Mouse (Mus musculus) neural tube, embryonic 11.5 days (tissue): ENCODE results near the gene Sept9. TPM values are rescaled to one million over a fixed set of nuclear protein-coding genes. Genes with fewer than 3 reads are reported as not detected.

Source experiments
- ATAC-seq: fragments of 200-750 bp; cut with Nextera tagmentation; 2 replicates; pipeline ENCODE4 v1.8.0; 2017; ENCODE audit warnings: moderate number of reproducible peaks, mild to moderate bottlenecking, moderate TSS enrichment, moderate library complexity; ENCODE audit not compliant: insufficient read depth, low FRiP score, low TSS enrichment
- DNase-seq: peaks from one replicate; pipeline ENCODE4 v3.0.0-alpha.2; 2015; ENCODE audit warnings: low spot score
- H3K27ac ChIP-seq: fragments of 300-500 bp; sonication (generic); 2 replicates; pipeline ENCODE4 v1.5.1; 2014; ENCODE audit warnings: low read depth, mild to moderate bottlenecking, low read length
- H3K27me3 ChIP-seq: fragments of 300-500 bp; sonication (generic); 2 replicates; pipeline ENCODE4 v1.6.1; 2014; ENCODE audit warnings: mild to moderate bottlenecking, low read length, mixed read lengths; ENCODE audit not compliant: control insufficient read depth, insufficient read depth
- H3K36me3 ChIP-seq: fragments of 300-500 bp; sonication (generic); 2 replicates; pipeline ENCODE4 v1.6.1; 2014; ENCODE audit warnings: mild to moderate bottlenecking, low read length, moderate library complexity, mixed read lengths; ENCODE audit not compliant: control insufficient read depth, insufficient read depth
- H3K4me1 ChIP-seq: fragments of 300-500 bp; sonication (generic); 2 replicates; pipeline ENCODE4 v1.6.1; 2014; ENCODE audit warnings: low read length, mixed read lengths; ENCODE audit not compliant: control insufficient read depth, insufficient read depth
- H3K4me2 ChIP-seq: fragments of 300-500 bp; sonication (generic); 2 replicates; pipeline ENCODE4 v1.6.1; 2014; ENCODE audit warnings: low read depth, mild to moderate bottlenecking, moderate library complexity
- H3K4me3 ChIP-seq: fragments of 300-500 bp; sonication (generic); 2 replicates; pipeline ENCODE4 v1.5.1; 2014; ENCODE audit warnings: low read depth, low read length
- H3K9ac ChIP-seq: fragments of 300-500 bp; sonication (generic); 2 replicates; pipeline ENCODE4 v1.6.1; 2014; ENCODE audit warnings: mild to moderate bottlenecking, low read length
- H3K9me3 ChIP-seq: fragments of 300-500 bp; sonication (generic); 2 replicates; pipeline ENCODE4 v1.6.1; 2016; ENCODE audit warnings: low read length; ENCODE audit not compliant: control insufficient read depth
- WGBS: fragments of 180-500 bp; shearing (Covaris S2); extraction: QIAGEN DNeasy Blood & Tissue Kit; methylation state at CpG from one replicate; pipeline ENCODE4 v1.1.7; 2014; 5-methylcytosine and 5-hydroxymethylcytosine counted together
- polyA plus RNA-seq: library from polyadenylated mRNA; unstranded; fragments of >200 nt; fragmentation: Nextera tagmentation; extraction: Ambion mirVana; gene quantifications from 2 replicates; pipeline ENCODE4 v1.2.1, GENCODE M21; 2014

The Sept9 gene
- polyA plus RNA-seq, 1 experiment from 2014 or later, result 183 TPM

GRCm38 (mm10) chr11:117201846-117202245 is 2.4 kb downstream of the Sept9 start:
- H3K27me3 ChIP-seq, result peaks cover 28% of the 10 kb centered on the region
- no peak overlapping the region for H3K4me2 ChIP-seq
- DNase-seq, result no peak
- H3K36me3 ChIP-seq, result no peaks in the 10 kb centered on the region
- no peak for ATAC-seq
- H3K4me3 ChIP-seq, result no peak overlapping the region
- WGBS, result 88% methylated on average over 12 of the region's 12 CpGs
- H3K4me1 ChIP-seq, result peaks cover 8% of the 10 kb centered on the region
- no peak overlapping the region for H3K27ac ChIP-seq
- no peak overlapping the region for H3K9ac ChIP-seq
- H3K9me3 ChIP-seq, result no peaks in the 10 kb centered on the region

GRCm38 (mm10) chr11:117204606-117205005 is 5.1 kb downstream of the Sept9 start:
- Histone ChIP-seq H3K36me3 (no peaks in the 10 kb centered on the region), H3K4me1 (peaks cover 3% of the 10 kb centered on the region), H3K4me2 (no peak overlapping the region), H3K9ac (no peak overlapping the region), H3K27ac (no peak overlapping the region), H3K9me3 (no peaks in the 10 kb centered on the region), H3K27me3 (peaks cover 16% of the 10 kb centered on the region), H3K4me3 (no peak overlapping the region)
- ATAC-seq, result no peak
- DNase-seq, result no peak
- WGBS, result 87% methylated on average over 8 of the region's 8 CpGs

DNA sequence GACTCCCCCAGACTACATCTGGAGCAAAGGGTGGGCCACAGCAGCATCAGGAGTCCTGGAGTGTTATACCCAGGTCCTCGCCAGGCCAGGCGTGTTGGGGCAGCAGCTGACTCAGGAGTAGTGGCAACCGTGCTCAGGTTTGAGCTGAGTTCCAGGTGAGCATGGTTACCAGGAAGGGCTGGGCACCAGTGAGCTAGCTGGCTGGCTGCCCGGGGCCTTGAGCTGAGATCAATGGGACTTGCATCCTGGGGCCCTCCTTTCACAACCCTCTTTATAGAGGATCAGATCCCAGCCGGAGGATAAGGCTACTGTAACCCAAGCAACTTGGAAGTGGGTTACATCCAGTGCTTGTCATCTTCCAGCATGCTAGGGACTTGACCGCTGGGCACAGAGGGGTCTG is 5.6 kb downstream of the Sept9 start:
- Histone ChIP-seq H3K9me3 (no peaks in the 10 kb centered on the region), H3K4me1 (no peaks in the 10 kb centered on the region), H3K4me3 (no peak overlapping the region), H3K9ac (no peak overlapping the region), H3K27ac (no peak overlapping the region), H3K36me3 (no peaks in the 10 kb centered on the region), H3K27me3 (peaks cover 11% of the 10 kb centered on the region), H3K4me2 (no peak overlapping the region)
- no peak for ATAC-seq
- no peak for DNase-seq
- WGBS, result 79% methylated on average over 6 of the region's 6 CpGs

GRCm38 (mm10) chr11:117205447-117205846 is 6.0 kb downstream of the Sept9 start:
- no peaks in the 10 kb centered on the region for H3K4me1 ChIP-seq
- no peaks in the 10 kb centered on the region for H3K9me3 ChIP-seq
- no peak overlapping the region for H3K9ac ChIP-seq
- no peak overlapping the region for H3K4me3 ChIP-seq
- no peak overlapping the region for H3K4me2 ChIP-seq
- H3K36me3 ChIP-seq, result no peaks in the 10 kb centered on the region
- ATAC-seq (no peak), DNase-seq (no peak)
- H3K27ac ChIP-seq, result no peak overlapping the region
- peaks cover 7% of the 10 kb centered on the region for H3K27me3 ChIP-seq
- WGBS, result 90% methylated on average over 9 of the region's 9 CpGs

GRCm38 (mm10) chr11:117207436-117207835 is 8.0 kb downstream of the Sept9 start:
- Histone ChIP-seq H3K27ac (no peak overlapping the region), H3K4me2 (no peak overlapping the region), H3K36me3 (no peaks in the 10 kb centered on the region), H3K4me3 (no peak overlapping the region), H3K9me3 (no peaks in the 10 kb centered on the region), H3K27me3 (no peaks in the 10 kb centered on the region), H3K4me1 (no peaks in the 10 kb centered on the region), H3K9ac (no peak overlapping the region)
- no peak for DNase-seq
- WGBS, result 66% methylated on average over 5 of the region's 5 CpGs
- ATAC-seq, result no peak

DNA sequence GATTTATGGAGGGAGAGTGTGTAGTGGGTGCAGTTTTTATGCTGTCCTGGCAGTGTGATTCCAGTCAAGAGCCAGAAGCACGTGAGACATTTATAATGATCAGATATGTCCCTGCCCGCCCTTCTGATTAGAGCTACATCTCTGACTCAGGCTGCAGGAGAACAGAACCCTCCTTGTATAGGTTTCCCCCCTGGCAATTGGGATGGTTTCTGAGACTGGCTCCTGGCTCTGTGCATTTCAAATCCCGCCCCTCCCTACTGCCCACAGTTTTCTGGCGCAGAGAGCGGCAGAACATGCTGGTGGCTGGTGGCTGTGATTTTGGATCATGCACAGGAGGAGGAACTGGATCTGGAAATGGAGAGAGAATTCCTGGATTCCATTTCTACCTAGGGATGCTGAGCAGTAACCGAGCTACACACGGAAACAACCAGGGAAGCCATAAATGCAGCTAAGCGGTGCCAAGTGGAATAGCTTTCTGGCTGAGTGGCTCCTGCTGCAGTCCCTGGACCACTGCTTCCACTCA is 8.8 kb downstream of the Sept9 start:
- Histone ChIP-seq H3K27me3 (no peaks in the 10 kb centered on the region), H3K4me3 (no peak overlapping the region), H3K4me1 (no peaks in the 10 kb centered on the region), H3K36me3 (no peaks in the 10 kb centered on the region), H3K9ac (no peak overlapping the region), H3K9me3 (no peaks in the 10 kb centered on the region), H3K4me2 (no peak overlapping the region), H3K27ac (no peak overlapping the region)
- no peak for DNase-seq
- ATAC-seq, result no peak
- WGBS, result 83% methylated on average over 8 of the region's 8 CpGs

- ATAC-seq (no peak), DNase-seq (no peak)
- Histone ChIP-seq H3K4me1 (no peaks in the 10 kb centered on the region), H3K36me3 (no peaks in the 10 kb centered on the region), H3K27ac (no peak overlapping the region), H3K4me3 (no peak overlapping the region), H3K4me2 (no peak overlapping the region), H3K9ac (no peak overlapping the region), H3K27me3 (no peaks in the 10 kb centered on the region), H3K9me3 (no peaks in the 10 kb centered on the region)
- 75% methylated on average over 2 of the region's 2 CpGs for WGBS
Observed at GRCm38 (mm10) chr11:117216713-117217112, 17.3 kb downstream of the Sept9 start.

GRCm38 (mm10) chr11:117218070-117218469 is 18.6 kb downstream of the Sept9 start:
- no peaks in the 10 kb centered on the region for H3K9me3 ChIP-seq
- no peak overlapping the region for H3K27ac ChIP-seq
- H3K9ac ChIP-seq, result no peak overlapping the region
- ATAC-seq (no peak), DNase-seq (no peak)
- no peak overlapping the region for H3K4me3 ChIP-seq
- no peaks in the 10 kb centered on the region for H3K4me1 ChIP-seq
- no peaks in the 10 kb centered on the region for H3K36me3 ChIP-seq
- no peaks in the 10 kb centered on the region for H3K27me3 ChIP-seq
- no peak overlapping the region for H3K4me2 ChIP-seq
- 91% methylated on average over 6 of the region's 6 CpGs for WGBS

- DNase-seq, result no peak
- H3K9ac ChIP-seq, result no peak overlapping the region
- no peak overlapping the region for H3K4me2 ChIP-seq
- H3K4me3 ChIP-seq, result no peak overlapping the region
- 90% methylated on average over 6 of the region's 6 CpGs for WGBS
- no peaks in the 10 kb centered on the region for H3K27me3 ChIP-seq
- no peaks in the 10 kb centered on the region for H3K36me3 ChIP-seq
- no peak overlapping the region for H3K27ac ChIP-seq
- ATAC-seq, result no peak
- H3K9me3 ChIP-seq, result no peaks in the 10 kb centered on the region
- no peaks in the 10 kb centered on the region for H3K4me1 ChIP-seq
Observed at GRCm38 (mm10) chr11:117218498-117218897, 19.0 kb downstream of the Sept9 start.
